Mouse (Mus musculus) lung, embryonic 14.5 days (tissue): ENCODE results near the gene Cd200r3. TPM values are rescaled to one million over a fixed set of nuclear protein-coding genes. Genes with fewer than 3 reads are reported as not detected.

ENCODE experiments used
- ATAC-seq: fragments of 200-750 bp; cut with Nextera tagmentation; 2 replicates; pipeline ENCODE4 v1.8.0; 2017; ENCODE audit warnings: mild to moderate bottlenecking, moderate TSS enrichment, moderate library complexity; ENCODE audit not compliant: insufficient read depth
- DNase-seq: peaks from one replicate; pipeline ENCODE4 v3.0.0-alpha.2; 2015
- H3K27ac ChIP-seq: fragments of 300-500 bp; sonication (generic); 2 replicates; pipeline ENCODE4 v1.5.1; 2014; ENCODE audit warnings: low read depth, mild to moderate bottlenecking, moderate library complexity
- H3K27me3 ChIP-seq: fragments of 300-500 bp; sonication (generic); 2 replicates; pipeline ENCODE4 v1.6.1; 2014; ENCODE audit warnings: low read length, control low read depth; ENCODE audit not compliant: insufficient read depth
- H3K36me3 ChIP-seq: fragments of 300-500 bp; sonication (generic); 2 replicates; pipeline ENCODE4 v1.6.1; 2014; ENCODE audit warnings: control low read depth; ENCODE audit not compliant: insufficient read depth
- H3K4me1 ChIP-seq: fragments of 300-500 bp; sonication (generic); 2 replicates; pipeline ENCODE4 v1.6.1; 2014; ENCODE audit warnings: antibody characterized with exemption, control low read depth; ENCODE audit not compliant: insufficient read depth
- H3K4me2 ChIP-seq: fragments of 300-500 bp; sonication (generic); 2 replicates; pipeline ENCODE4 v1.6.1; 2014; ENCODE audit warnings: mild to moderate bottlenecking
- H3K4me3 ChIP-seq: fragments of 300-500 bp; sonication (generic); 2 replicates; pipeline ENCODE4 v1.5.1; 2014; ENCODE audit warnings: low read depth, low read length
- H3K9ac ChIP-seq: fragments of 300-500 bp; sonication (generic); 2 replicates; pipeline ENCODE4 v1.6.1; 2014
- H3K9me3 ChIP-seq: fragments of 300-500 bp; sonication (generic); 2 replicates; pipeline ENCODE4 v1.6.1; 2016; ENCODE audit warnings: low read depth, low read length, control low read depth
- CTCF ChIP-seq: IDR thresholded peaks from 2 replicates; pipeline ENCODE4 v1.5.1; 2016; ENCODE audit warnings: antibody characterized with exemption, low read depth
- WGBS: fragments of 180-500 bp; shearing (Covaris S2); extraction: QIAGEN DNeasy Blood & Tissue Kit; methylation state at CpG from one replicate; pipeline ENCODE4 v1.1.7; 2014; 5-methylcytosine and 5-hydroxymethylcytosine counted together
- polyA plus RNA-seq: library from polyadenylated mRNA; unstranded; fragments of >200 nt; fragmentation: Nextera tagmentation; extraction: Ambion mirVana; gene quantifications from 2 replicates; pipeline ENCODE4 v1.2.1, GENCODE M21; 2014

Gene Cd200r3
- polyA plus RNA-seq, 1 experiment from 2014 or later, result 0.26 TPM

GRCm38 (mm10) chr16:44978193-44978592, 34.7 kb downstream of the Cd200r3 start:
- H3K9ac ChIP-seq, result no peak overlapping the region
- no peaks in the 10 kb centered on the region for H3K9me3 ChIP-seq
- 75% methylated on average over 2 of the region's 2 CpGs for WGBS
- H3K27ac ChIP-seq, result no peak overlapping the region
- no peak overlapping the region for H3K4me3 ChIP-seq
- no peaks in the 10 kb centered on the region for H3K4me1 ChIP-seq
- H3K36me3 ChIP-seq, result no peaks in the 10 kb centered on the region
- DNase-seq (no peak), ATAC-seq (no peak)
- no peaks in the 10 kb centered on the region for H3K27me3 ChIP-seq
- H3K4me2 ChIP-seq, result no peak overlapping the region
- TF ChIP-seq CTCF, result no peak

GRCm38 (mm10) chr16:44979355-44979896, 35.9 kb downstream of the Cd200r3 start:
- Histone ChIP-seq H3K36me3 (no peaks in the 10 kb centered on the region), H3K4me1 (no peaks in the 10 kb centered on the region), H3K4me2 (no peak overlapping the region), H3K9me3 (no peaks in the 10 kb centered on the region), H3K27ac (no peak overlapping the region), H3K27me3 (no peaks in the 10 kb centered on the region), H3K9ac (no peak overlapping the region), H3K4me3 (no peak overlapping the region)
- 77% methylated on average over 3 of the region's 3 CpGs for WGBS
- ATAC-seq (no peak), DNase-seq (no peak)
- TF ChIP-seq CTCF, result no peak

GRCm38 (mm10) chr16:44982972-44983371, 39.5 kb downstream of the Cd200r3 start:
- WGBS, result 78% methylated on average over 2 of the region's 2 CpGs
- Histone ChIP-seq H3K9ac (no peak overlapping the region), H3K4me2 (no peak overlapping the region), H3K4me1 (no peaks in the 10 kb centered on the region), H3K36me3 (no peaks in the 10 kb centered on the region), H3K27ac (no peak overlapping the region), H3K4me3 (no peak overlapping the region), H3K27me3 (no peaks in the 10 kb centered on the region), H3K9me3 (no peaks in the 10 kb centered on the region)
- TF ChIP-seq CTCF, result no peak
- no peak for ATAC-seq
- no peak for DNase-seq

DNA sequence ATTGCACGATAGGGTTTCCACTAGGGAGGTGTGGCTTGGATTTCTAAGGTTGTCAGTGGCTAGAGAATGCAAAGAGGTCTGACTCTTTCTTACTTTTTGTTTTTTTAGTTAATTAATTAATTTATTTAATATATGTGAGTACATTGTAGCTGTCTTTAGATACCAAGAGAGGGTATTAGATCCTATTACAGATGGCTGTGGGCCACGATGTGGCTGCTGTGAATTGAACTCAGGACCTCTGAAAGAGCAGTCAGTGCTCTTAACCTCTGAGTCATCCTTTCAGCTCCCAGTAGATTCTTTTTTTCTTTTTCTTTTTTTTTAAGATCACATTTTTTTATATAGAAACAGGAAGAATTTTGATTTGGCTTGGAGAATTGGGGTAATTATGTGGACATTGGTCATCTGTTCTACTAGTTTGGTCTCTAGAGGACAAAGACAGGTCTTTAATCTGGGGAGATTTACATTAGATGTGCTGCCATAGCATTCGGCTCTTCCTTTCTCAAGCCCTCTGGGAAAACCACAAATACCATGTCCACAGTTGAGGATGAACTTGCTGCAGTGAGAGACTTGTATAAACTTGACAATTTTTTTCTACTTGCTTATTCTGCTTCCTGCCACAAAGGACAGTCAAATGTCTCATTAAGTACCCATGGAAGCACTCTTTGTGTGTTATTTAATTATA, 40.0 kb downstream of the Cd200r3 start:
- Histone ChIP-seq H3K27me3 (no peaks in the 10 kb centered on the region), H3K4me2 (no peak overlapping the region), H3K9ac (no peak overlapping the region), H3K27ac (no peak overlapping the region), H3K4me3 (no peak overlapping the region), H3K36me3 (no peaks in the 10 kb centered on the region), H3K4me1 (no peaks in the 10 kb centered on the region), H3K9me3 (no peaks in the 10 kb centered on the region)
- peak; percentile 54; the same call in 1 of the 2 replicates for ATAC-seq
- no peak for TF ChIP-seq CTCF
- DNase-seq, result peak; percentile 30
- WGBS, result 59% methylated on average over 3 of the region's 3 CpGs

DNA sequence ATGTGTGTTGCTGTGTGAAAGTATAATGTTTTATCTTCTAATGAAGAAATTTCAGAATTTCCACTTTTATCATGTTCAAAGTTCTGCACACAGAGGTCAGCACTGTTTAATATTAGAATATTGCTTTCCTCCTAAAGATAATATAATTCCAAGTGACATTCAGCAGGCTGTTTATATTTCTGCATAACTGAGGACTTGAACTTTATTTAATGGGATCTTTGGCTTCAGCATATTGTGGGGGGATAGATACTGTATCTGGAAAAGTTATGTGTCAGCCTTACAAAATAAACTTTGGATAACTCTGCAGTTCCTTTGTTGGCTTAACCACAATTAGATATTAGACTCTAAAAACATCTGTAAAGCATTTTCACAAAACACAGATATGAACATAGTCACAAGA, 40.6 kb downstream of the Cd200r3 start:
- Histone ChIP-seq H3K4me3 (no peak overlapping the region), H3K9ac (no peak overlapping the region), H3K36me3 (no peaks in the 10 kb centered on the region), H3K9me3 (no peaks in the 10 kb centered on the region), H3K4me1 (no peaks in the 10 kb centered on the region), H3K27me3 (no peaks in the 10 kb centered on the region), H3K27ac (no peak overlapping the region; the same call in 1 of the 2 replicates), H3K4me2 (no peak overlapping the region)
- ATAC-seq (peak; percentile 75; the same call in 1 of the 2 replicates), DNase-seq (peak; percentile 33)
- no peak for TF ChIP-seq CTCF

- no peaks in the 10 kb centered on the region for H3K36me3 ChIP-seq
- WGBS, result 79% methylated on average over 3 of the region's 3 CpGs
- no peak overlapping the region for H3K4me2 ChIP-seq
- H3K27me3 ChIP-seq, result no peaks in the 10 kb centered on the region
- no peaks in the 10 kb centered on the region for H3K4me1 ChIP-seq
- no peak for TF ChIP-seq CTCF
- H3K27ac ChIP-seq, result no peak overlapping the region
- no peak overlapping the region for H3K4me3 ChIP-seq
- ATAC-seq (no peak), DNase-seq (no peak)
- H3K9ac ChIP-seq, result no peak overlapping the region
- no peaks in the 10 kb centered on the region for H3K9me3 ChIP-seq
These were observed 41.4 kb downstream of the Cd200r3 start for GRCm38 (mm10) chr16:44984925-44985324.

- Histone ChIP-seq H3K27ac (no peak overlapping the region), H3K9ac (no peak overlapping the region), H3K4me1 (no peaks in the 10 kb centered on the region), H3K4me3 (no peak overlapping the region), H3K9me3 (no peaks in the 10 kb centered on the region), H3K4me2 (no peak overlapping the region), H3K27me3 (no peaks in the 10 kb centered on the region), H3K36me3 (no peaks in the 10 kb centered on the region)
- no peak for DNase-seq
- no peak for TF ChIP-seq CTCF
- no peak for ATAC-seq
- WGBS, result 67% methylated on average over 2 of the region's 2 CpGs
These were observed 42.6 kb downstream of the Cd200r3 start for GRCm38 (mm10) chr16:44986029-44986428.
